Mouse (Mus musculus) layer of hippocampus, postnatal 14 days (tissue): ENCODE measurements at regions not wholly inside any gene's neighbourhood (a gene's known extent, or its start where the extent isn't known, plus 50 kb on each side); places are given as distances from the start of the nearest gene placed in this dataset.

Experiments
- DNase-seq, 2 experiments: peaks; one replicate each; pipeline ENCODE4 v3.0.0; 2021 to 2022; ENCODE audit warnings: low spot score in 2 of 2, mixed read lengths in 1 of 2

DNA sequence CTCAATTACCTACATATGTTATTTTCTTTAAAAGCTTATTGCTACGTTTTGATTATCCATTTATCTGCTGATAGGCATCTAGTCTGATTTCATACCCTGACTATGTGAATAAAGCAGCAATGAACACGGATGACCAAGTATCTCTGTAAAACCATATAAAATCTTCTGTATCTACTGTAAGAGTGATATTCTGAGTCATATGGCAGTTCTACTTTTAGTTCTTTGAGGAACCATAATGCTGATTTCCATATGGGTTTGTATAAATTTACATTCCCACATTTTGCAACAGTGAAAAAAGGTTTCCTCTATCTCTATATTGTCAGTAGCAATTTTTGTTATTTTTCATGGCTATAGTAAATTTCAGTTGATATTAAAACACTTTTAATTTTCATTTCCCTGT, 280.6 kb downstream of the Fsip2 start:
- no peak for DNase-seq

GRCm38 (mm10) chr2:83226198-83226597, 282.8 kb downstream of the Fsip2 start:
- no peak for DNase-seq

DNA sequence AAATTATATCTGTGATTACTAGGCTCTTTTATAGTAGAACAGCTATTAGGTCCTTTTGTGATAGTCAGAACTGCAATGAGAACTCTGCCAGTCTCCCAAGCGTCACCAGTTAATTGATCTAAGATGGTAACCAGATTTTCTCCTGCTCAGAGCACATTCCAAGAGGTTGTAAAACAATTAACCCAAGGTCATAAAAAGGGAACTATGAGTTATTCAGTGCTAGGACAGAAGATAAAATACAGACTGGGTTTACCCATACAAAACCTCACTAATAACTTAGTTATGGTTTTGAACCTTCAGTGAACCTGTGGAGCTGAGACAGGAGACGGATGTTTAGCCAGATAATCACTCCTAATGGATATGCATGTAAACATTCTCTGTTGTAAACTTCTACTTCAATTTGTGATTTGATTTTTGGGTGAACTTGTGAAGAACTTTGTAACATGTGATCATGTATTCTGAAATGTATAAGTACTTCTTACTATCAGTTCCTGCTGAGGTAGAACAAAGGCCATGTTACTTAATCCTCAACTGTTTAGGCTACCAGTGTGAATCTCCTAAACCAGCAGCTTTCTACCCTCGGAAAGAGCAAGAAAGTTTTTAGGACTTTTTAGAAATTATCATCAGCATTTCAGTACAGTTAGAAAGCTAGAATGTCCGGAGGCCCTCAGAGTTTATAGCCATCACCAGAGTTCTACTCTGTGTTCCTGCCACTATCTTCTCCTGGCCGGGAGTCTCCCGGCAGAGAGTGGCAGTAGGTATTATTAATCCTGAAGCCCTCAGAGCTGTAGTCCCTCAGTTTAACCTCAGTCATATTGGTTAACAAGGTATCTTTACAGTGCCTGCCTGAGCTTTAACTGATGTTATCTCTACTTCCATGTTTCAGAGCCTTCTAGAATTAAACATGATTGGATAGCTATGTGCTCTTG, 308.0 kb downstream of the Fsip2 start:
- no peak for DNase-seq

DNA sequence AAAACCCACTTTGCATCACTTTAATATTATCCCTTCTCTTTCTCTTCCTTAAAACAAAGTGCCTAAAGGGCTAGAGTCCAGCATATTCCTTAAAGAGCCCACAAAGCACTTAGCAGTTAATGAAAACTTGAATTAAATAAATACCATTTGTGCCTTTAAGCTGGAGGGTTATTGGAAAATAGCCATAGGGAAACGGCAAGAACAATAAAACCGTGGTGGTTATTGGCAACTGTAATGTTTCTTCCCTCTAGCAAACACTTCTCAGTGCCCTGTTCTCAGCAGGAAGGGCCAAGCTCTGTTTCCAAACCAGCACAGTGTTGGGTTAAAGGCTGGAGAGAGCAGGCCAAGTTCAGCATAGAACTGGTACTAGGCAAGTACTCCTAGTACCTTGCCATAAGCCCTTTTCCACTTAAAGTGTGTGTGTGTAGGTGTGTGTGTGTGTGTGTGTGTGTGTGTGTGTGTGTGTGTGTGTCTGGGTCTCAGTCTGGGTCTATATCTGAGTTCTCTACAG, 313.4 kb downstream of the Fsip2 start:
- DNase-seq: no peak

- DNase-seq: no peak
These were observed 315.2 kb downstream of the Fsip2 start for GRCm38 (mm10) chr2:83258613-83259012.

GRCm38 (mm10) chr2:83303515-83303914, 340.7 kb upstream of the Zc3h15 start:
- DNase-seq: no peak

DNA sequence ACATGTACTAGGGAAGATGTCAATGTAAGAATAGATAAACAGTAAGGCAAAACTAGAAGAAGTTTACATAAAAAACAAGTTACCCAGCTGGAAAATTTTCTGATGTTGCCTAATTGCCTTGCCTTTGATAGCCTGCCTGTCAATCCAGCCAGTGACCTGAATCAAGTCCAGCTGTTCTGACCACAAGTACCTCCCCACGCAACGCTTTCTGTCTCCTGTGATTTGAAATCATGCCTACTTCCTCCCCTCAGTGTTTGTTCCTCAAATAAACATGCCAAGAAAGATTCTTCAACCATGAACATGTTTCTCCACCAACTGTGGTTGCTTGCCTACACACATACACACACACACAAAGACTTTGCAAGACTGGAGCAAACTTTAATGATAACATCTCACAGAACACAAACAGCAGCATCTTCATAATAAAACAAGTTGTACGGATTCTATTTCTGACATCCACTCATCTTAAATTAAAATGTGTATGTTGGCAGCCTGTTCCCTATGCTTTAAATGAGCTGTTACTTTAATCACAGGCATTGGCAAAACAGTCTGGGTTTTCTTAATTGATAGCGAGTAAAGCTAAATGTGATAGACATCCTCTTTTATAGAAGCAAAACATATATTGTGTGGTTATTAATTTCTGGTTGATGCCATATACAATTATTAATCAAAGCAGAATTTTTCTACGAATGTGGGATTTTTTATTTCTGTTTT, 312.0 kb upstream of the Zc3h15 start:
- peak in 1 of 2 experiments; percentile 1 for DNase-seq

DNA sequence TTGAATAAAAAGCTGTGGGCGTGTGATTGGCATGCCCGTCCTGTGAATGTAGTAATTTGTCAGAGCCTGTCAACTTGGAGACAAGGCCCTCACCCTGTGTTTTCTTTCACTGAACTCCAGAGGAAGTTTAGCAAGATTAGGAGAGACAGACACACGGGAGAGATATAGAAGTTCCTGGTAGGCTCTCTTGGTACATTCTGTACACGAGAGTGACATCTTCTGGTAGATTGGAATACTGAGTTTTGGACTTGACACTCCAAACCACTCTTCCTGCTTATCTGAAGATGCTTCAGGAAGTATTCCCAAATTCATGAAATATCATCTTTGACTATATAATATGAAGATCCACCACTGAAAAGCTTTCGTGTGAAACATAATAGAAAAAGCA, 311.5 kb upstream of the Zc3h15 start:
- DNase-seq: peak in 1 of 2 experiments; percentile 33

- peak; percentile 27 to 40 for DNase-seq
These were observed 306.9 kb upstream of the Zc3h15 start for GRCm38 (mm10) chr2:83337364-83337763.

- DNase-seq: no peak
These were observed 304.1 kb upstream of the Zc3h15 start for GRCm38 (mm10) chr2:83340168-83340567.
